Mouse (Mus musculus) spleen, adult 2 months (tissue): ENCODE results near the gene Rsph14.

Source experiments
- CTCF ChIP-seq: fragments of 200-500 bp; IDR thresholded peaks from 2 replicates; pipeline ENCODE4 v1.5.1; 2011; ENCODE audit warnings: mild to moderate bottlenecking, inconsistent platforms; ENCODE audit not compliant: insufficient read depth, insufficient read length, insufficient replicate concordance; ENCODE audit errors: extremely low read depth
- POLR2A ChIP-seq: fragments of 200-500 bp; IDR thresholded peaks from 2 replicates; pipeline ENCODE4 v1.6.1; 2011; ENCODE audit warnings: low read depth, low read length, inconsistent platforms

- TF ChIP-seq CTCF (no peak), POLR2A (no peak)
Observed at GRCm38 (mm10) chr10:75052902-75053301, 20.5 kb upstream of the Rsph14 start.
